Mouse (Mus musculus) liver, embryonic 14.5 days (tissue): ENCODE measurements around the gene Dock9.

ENCODE experiments used
- CTCF ChIP-seq: IDR thresholded peaks from 2 replicates; pipeline ENCODE4 v1.5.1; 2016; ENCODE audit warnings: antibody characterized with exemption, low read depth, control low read depth
- EP300 ChIP-seq: IDR thresholded peaks from 2 replicates; pipeline ENCODE4 v1.6.1; 2016; ENCODE audit warnings: antibody characterized with exemption, low read depth

DNA sequence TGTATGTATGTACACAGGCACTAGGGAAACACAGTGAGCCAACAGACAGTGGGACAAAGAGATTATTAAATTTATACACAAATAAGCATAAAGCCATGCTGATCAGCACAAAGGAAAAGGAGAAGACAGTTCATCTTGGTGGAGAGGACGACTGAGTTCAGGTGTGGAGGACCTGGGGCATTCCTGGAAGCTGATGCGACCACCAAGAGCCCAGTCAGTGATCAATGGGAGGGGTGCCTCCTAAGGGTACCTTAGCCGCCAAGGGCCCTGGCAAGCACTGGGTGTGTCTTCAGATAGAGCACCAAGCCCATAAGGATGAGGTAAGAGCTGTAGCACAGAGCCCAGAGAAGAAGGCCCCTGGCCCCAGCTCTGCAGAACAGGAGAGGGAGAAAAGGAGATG, 8.4 kb downstream of the Dock9 start:
- TF ChIP-seq CTCF = no peak
- TF ChIP-seq EP300 = no peak
